Mouse (Mus musculus): Measurements from ENCODE around the gene Nol4l. TPM values are rescaled to one million over a fixed set of nuclear protein-coding genes. Genes with fewer than 3 reads are reported as not detected.
A peak's percentile ranks its signal among the peaks of the same experiment; 100 is the strongest.
"Not testable (repeated sequence)": the region's sequence is repeated elsewhere in the genome, so short reads cannot be mapped to it uniquely, and the experiment has no call there.

The Nol4l gene
- total RNA-seq, 2 experiments from 2014 or later, result 14.1 to 21.3 TPM

GRCm38 (mm10) chr2:153512416-153513323, 17.1 kb downstream of the Nol4l start:
- DNase-seq, result no peak

- no peak for DNase-seq
Observed at GRCm38 (mm10) chr2:153511562-153511961, 18.2 kb downstream of the Nol4l start.

GRCm38 (mm10) chr2:153510136-153510535, 19.6 kb downstream of the Nol4l start:
- DNase-seq, result no peak

DNA sequence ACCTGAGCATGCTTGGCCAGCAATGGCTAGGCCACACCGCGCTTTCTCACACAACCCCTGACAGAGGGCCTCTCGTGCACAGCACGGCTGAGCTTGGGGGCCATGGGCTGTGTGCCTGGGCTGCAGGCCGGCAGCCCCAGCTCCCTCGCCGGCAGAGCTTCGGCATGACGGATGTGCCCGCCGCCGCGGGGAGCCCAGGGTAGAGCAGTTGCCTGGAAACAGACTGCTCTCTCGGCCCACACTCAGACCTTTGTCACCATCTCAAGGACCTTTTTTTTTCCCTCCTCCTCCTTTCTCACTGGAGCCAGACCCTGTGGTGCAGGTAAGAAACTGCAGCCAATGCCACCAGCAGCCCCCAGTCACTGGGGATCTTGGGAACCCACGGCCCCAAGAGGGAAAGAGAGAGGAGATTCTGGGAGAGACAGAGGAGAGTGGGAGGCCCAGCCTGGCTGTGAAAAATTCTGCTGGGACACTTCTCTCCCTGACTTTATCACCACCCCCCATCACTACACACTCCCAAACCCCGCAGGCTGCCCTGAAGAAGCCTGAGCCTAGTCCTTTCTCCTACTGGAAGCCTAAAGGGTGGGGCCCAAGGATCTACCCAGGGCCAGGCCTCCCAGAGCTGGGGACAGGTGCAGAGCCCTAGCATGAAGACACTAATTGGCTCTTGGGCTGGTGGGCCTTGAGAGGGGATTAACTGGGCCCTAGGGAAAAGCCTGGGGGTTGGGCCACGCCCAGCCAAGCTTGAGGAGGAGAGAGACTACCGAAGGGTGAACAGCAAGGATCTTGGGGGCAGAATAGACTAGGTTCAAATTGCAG, 20.4 kb downstream of the Nol4l start:
- DNase-seq, result peak; percentile 69

- no peak for DNase-seq
Observed at GRCm38 (mm10) chr2:153508405-153508804, 21.4 kb downstream of the Nol4l start.

- no peak for DNase-seq
Observed at GRCm38 (mm10) chr2:153507969-153508368, 21.8 kb downstream of the Nol4l start.

DNA sequence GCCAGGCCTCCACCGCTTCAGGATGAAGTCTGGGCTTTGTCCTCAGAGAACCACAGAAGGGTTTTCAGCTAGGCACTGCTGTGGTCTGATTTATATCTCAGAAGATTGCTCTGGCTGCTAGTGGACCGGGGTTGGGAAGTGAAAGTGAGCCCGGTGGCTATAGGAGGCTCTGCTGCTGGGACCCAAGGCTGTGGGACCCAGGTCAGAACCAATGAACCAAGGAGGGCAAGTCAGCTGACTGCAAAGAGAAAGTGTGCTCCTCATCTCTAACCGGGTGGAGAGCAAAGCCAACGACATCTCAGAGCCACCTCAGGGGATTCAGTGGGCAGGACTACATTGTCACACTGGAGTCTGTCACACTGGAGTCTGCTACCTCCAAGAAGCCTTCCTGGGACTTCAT, 23.4 kb downstream of the Nol4l start:
- DNase-seq, result no peak

DNA sequence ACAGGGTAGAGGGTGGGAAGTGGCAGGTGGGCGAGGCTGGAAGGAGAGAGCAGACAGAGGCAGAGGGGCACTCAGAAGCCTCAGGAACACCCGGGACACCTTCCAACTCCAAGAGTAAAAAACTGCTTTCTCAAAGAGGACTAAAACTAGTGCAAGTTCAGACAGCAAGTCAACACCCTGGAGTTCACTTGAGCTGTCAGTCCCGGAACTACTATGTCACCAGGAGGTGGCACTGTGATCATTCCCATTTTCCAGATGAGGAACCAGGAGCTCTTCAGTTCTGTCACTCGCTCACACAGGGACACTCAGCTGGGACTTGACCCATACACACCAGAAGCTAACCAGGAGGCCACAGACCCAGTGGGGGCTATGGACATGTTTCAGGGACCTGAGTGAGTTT, 30.6 kb downstream of the Nol4l start:
- no peak for DNase-seq

- no peak for DNase-seq
Observed at GRCm38 (mm10) chr2:153496898-153497297, 32.9 kb downstream of the Nol4l start.

DNA sequence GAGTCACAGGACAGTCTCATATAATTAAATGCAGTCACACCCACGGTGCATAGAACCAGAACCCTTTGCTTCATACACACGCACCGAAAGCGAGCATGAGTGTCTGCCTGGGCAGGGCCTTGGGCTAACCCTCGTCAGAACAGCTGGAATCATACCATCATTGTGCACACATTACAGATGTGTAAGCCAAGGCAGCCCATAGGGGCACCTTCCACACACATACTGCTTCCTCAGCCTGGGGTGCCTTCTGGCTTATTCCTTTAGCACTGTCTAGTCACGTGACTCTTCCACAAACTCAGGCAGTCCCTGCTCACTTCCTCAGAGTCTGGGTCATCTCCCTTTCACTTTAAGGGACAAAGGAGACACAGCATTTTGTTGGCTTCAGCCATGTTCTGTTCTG, 33.5 kb downstream of the Nol4l start:
- no peak for DNase-seq

DNA sequence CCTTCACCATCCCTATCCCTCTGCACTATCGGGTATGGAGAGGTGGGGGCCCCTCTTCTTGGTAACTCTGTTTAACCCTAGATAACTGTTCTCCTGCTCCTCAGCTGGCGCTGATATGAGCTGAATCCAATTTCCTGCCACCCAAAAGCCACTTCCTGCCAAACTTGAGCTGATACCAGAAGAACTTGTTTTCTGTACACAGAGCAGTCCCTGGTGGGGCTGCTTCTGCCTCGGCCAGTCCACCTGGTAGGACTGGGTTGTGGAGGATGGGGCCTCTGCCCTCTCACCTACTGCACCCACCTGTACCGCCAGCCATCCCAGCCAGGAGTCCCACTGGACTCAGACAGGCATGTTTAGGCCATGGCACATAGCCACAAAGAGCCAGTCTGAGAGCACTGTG, 34.0 kb downstream of the Nol4l start:
- DNase-seq, result no peak

GRCm38 (mm10) chr2:153495391-153495790, 34.4 kb downstream of the Nol4l start:
- DNase-seq, result not testable (repeated sequence)

- no peak for DNase-seq
Observed at GRCm38 (mm10) chr2:153494293-153494811, 35.4 kb downstream of the Nol4l start.

- no peak for DNase-seq
Observed at GRCm38 (mm10) chr2:153493781-153494292, 35.9 kb downstream of the Nol4l start.

DNA sequence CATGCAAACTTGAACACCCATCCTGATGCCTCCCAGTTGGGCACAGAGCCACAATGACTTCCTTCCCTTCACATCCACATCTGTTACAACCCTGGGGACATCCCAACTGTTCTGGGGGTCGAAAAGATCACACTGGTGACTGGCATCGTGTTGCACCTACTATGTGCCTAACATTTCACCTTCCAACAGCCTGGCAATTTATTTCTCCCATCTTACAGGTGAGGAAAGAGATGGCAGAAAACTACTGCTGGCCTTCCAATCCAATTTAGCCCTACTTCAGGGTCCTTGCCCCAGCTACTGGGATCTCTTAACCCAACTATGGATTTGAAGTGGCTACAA, 36.4 kb downstream of the Nol4l start:
- no peak for DNase-seq

- peak; percentile 83 for DNase-seq
Observed at GRCm38 (mm10) chr2:153492573-153493392, 37.0 kb downstream of the Nol4l start, which contains the start of gene 4930404H24Rik. Gene 4930404H24Rik (plus strand): TSS chr2:153492790.

DNA sequence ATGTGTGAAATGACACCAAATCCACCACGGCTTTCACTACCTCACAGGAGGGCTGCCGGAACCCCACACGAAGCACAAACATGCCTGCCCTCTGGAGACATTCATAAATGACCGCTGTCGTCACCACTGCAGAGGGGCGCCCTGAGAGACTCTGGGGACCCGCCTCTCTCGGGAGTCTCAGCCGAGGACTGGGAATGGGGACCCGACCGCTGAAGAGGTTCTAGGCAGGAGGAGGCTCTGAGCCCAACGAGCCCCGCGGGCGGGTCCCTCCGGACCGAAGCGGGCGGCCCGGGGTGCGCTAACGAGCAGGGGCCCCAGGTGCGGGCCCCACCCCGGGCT, 37.6 kb downstream of the Nol4l start:
- DNase-seq, result no peak

DNA sequence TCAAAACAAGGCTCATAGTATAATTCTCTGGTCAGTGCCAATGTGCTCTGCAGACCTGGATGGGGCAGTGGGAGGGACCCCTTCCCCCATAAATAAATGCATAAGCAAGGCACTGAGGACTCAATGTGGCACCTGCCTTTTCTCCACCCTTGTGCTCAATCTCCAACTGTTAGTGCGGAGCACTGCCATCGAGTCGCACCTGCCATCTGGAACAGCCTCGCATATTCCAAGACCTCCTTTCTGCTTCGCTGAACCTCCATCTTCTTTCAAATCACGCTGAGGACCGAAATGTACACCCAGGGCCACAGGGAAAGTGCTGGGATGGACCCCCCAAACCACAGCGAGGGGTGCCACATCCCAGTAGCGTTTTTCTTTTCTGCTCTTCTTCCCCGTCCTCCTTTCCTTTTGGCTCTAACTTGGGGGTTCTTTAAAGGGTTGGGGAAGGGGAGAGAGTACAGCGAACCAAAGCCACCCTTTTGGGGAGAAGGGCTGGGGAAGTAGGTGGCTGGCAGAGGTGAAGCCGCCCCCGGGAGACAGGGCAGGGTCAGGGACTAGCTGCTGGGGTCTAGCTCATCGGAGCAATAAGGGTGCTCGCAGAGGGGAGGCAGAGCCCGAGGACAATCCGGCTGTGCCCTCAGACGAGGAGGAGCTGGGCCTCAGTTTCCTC, 38.1 kb downstream of the Nol4l start:
- DNase-seq, result no peak

DNA sequence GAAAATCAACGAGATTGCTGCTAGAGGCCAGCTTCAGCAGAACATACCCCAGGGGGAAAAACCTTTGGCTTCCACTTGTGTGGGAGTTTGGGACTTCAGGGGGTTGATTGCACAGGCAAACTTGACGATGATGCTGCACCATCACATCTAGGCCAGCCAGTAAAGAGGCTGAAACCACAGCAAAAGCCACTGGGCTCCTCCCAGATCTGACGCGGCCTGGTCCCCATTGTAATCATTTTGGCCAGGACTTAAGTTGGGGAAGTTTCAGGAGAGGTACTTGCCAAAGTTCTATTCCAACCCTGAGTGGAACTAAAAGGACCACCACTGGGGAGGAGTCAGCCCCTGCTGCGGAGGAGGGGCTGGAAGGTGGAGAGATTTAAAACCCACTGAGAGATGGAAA, 38.8 kb downstream of the Nol4l start:
- DNase-seq, result peak; percentile 49

DNA sequence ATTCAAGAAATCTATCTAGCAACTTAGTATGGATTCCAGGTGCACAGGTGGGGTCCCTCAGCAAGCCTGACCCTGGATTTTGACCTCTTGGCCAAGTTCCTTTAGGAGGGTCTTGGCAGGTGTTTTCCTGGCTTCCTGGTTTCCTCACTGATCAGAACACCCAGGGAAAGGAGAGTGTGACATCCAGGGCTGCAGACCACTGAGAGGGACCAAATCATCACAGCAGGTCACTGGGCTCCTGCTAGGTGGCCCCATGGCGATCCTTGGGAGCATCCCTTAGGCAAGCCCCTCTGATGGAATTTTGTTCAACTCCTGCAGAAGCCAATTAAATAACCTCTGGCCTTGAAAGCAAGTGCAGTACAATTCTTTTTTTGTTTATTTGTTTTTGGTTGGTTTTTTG, 39.7 kb downstream of the Nol4l start:
- no peak for DNase-seq

GRCm38 (mm10) chr2:153484071-153484470, 45.7 kb downstream of the Nol4l start:
- DNase-seq, result no peak
